Mouse (Mus musculus): ENCODE measurements around the gene Adal. TPM values are rescaled to one million over a fixed set of nuclear protein-coding genes. Genes with fewer than 3 reads are reported as not detected.

Adal gene
- polyA plus RNA-seq, 1 experiment from 2014 or later = 35.8 TPM

GRCm38 (mm10) chr2:121195466-121195865, 55.2 kb downstream of the Adal start:
- 92% methylated on average over 9 of the region's 9 CpGs for WGBS

DNA sequence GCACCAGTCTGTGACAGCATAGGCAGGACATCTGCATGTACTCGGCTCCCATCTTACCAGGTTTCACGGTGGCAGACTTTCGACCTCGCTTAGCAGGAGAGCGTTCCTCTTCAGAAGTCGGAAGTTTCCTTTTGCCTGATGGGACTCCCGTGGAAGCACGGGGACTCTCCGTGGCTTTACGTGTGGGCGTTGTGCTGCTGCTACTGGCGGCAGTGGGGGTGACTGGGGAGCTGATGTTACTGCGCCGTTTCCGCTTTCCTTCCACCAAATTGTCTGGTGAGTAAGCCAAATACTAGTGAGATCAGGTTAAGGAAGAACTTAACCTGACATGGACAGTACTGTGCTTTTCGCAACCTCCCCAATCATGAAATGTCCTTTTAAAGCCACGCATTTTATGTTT, 64.0 kb downstream of the Adal start:
- Histone ChIP-seq H3K4me1 (replicated peaks) (no peaks in the 10 kb centered on the region), H3K27me3 (no peaks in the 10 kb centered on the region), H3K27ac (replicated peaks) (no peak overlapping the region), H3K36me3 (peaks cover 98% of the 10 kb centered on the region), H3K9ac (no peak overlapping the region), H3K4me3 (no peak overlapping the region), H3K4me2 (no peak overlapping the region), H3K9me3 (no peaks in the 10 kb centered on the region)
- ATAC-seq (ENCODE audit: low read depth) = no peak
- WGBS = 91% methylated on average over 17 of the region's 17 CpGs

More at GRCm38 (mm10) chr2:121195466-121195865, 55.2 kb downstream of the Adal start:
- Histone ChIP-seq H3K36me3 (peaks cover 98% of the 10 kb centered on the region), H3K4me2 (no peak overlapping the region), H3K4me3 (no peak overlapping the region), H3K4me1 (replicated peaks) (no peaks in the 10 kb centered on the region), H3K9ac (no peak overlapping the region), H3K9me3 (no peaks in the 10 kb centered on the region), H3K27me3 (no peaks in the 10 kb centered on the region), H3K27ac (replicated peaks) (no peak overlapping the region)
- ATAC-seq (ENCODE audit: low read depth) = no peak

Other genes starting within 250 kb of the Adal start
- gene Ubr1, start 169.7 kb upstream of the Adal start, polyA plus RNA-seq (2015; fragmentation: Nextera tagmentation; extraction: Ambion mirVana) = 32.6 and 33.6 TPM in 2 replicates
- 13.0 and 14.0 TPM in 2 replicates for gene Tmem62, start 163.4 kb upstream of the Adal start, polyA plus RNA-seq (2015; fragmentation: Nextera tagmentation; extraction: Ambion mirVana)
- 76.9 and 83.6 TPM in 2 replicates for gene Ccndbp1, start 132.0 kb upstream of the Adal start, polyA plus RNA-seq (2015; fragmentation: Nextera tagmentation; extraction: Ambion mirVana)
- gene Epb42, start 103.4 kb upstream of the Adal start, polyA plus RNA-seq (2015; fragmentation: Nextera tagmentation; extraction: Ambion mirVana) = 0.99 and 1.0 TPM in 2 replicates
- 0.33 and 0.68 TPM in 2 replicates for gene Tgm5, start 54.6 kb upstream of the Adal start, polyA plus RNA-seq (2015; fragmentation: Nextera tagmentation; extraction: Ambion mirVana)
- gene Tgm7, start 30.6 kb upstream of the Adal start, polyA plus RNA-seq (2015; fragmentation: Nextera tagmentation; extraction: Ambion mirVana) = 0.08 TPM in 1 of 2 replicates, not detected in the other
- 18.3 and 21.2 TPM in 2 replicates for gene Lcmt2, start 225 bp downstream of the Adal start, polyA plus RNA-seq (2015; fragmentation: Nextera tagmentation; extraction: Ambion mirVana)
- gene Tubgcp4, start 30.2 kb downstream of the Adal start, polyA plus RNA-seq (2015; fragmentation: Nextera tagmentation; extraction: Ambion mirVana) = 49.6 and 57.0 TPM in 2 replicates
- gene Zscan29, start 30.7 kb downstream of the Adal start, polyA plus RNA-seq (2015; fragmentation: Nextera tagmentation; extraction: Ambion mirVana) = 8.4 and 8.8 TPM in 2 replicates
- gene Trp53bp1, start 131.0 kb downstream of the Adal start, polyA plus RNA-seq (2015; fragmentation: Nextera tagmentation; extraction: Ambion mirVana) = 151 and 181 TPM in 2 replicates
- gene Map1a, start 149.2 kb downstream of the Adal start, polyA plus RNA-seq (2015; fragmentation: Nextera tagmentation; extraction: Ambion mirVana) = 17.6 and 21.8 TPM in 2 replicates
- gene Ppip5k1, start 215.0 kb downstream of the Adal start, polyA plus RNA-seq (2015; fragmentation: Nextera tagmentation; extraction: Ambion mirVana) = 16.3 and 17.4 TPM in 2 replicates
- 54.0 and 60.8 TPM in 2 replicates for gene Ckmt1, start 217.3 kb downstream of the Adal start, polyA plus RNA-seq (2015; fragmentation: Nextera tagmentation; extraction: Ambion mirVana)
- not detected in 2 replicates for gene Strc, start 246.7 kb downstream of the Adal start, polyA plus RNA-seq (2015; fragmentation: Nextera tagmentation; extraction: Ambion mirVana)

All from neural tube, embryonic 13.5 days (tissue).